Mouse (Mus musculus) spleen, adult 10 weeks (tissue): Measurements from ENCODE around the gene Sh2b2. TPM values are rescaled to one million over a fixed set of nuclear protein-coding genes. Genes with fewer than 3 reads are reported as not detected.

ENCODE experiments used
- polyA plus RNA-seq: library from polyadenylated mRNA; stranded (reverse); fragments of 350-450 nt; fragmentation: Illumina TruSeq; extraction: RNeasy Lipid Tissue Mini Kit (QIAGEN cat#74804); gene quantifications from one replicate; pipeline ENCODE4 v1.2.3, GENCODE M21; 2015; ENCODE audit warnings: low replicate concordance; ENCODE audit not compliant: insufficient read depth

Gene Sh2b2
- polyA plus RNA-seq: 5.0 TPM

DNA sequence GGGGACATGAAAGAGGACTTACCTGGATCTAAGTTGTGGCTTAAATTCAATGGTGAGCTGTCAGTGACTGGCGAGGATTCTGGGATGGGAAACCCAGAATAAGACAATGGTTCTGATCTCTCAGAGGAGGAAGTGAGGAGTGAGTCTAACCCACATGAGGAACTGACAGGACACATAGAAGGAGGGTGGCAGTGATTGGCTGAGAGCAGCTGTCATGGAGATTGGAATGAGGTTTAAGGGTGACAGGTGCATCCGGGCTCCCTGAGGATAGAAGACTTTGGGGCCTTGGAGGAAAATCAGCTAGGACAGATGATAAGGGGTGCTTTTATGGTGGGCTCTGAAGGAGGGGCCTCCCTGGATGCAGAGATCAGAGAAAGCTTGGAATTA, at the start of gene Sh2b2:
Sh2b2 (minus strand) TSS at position 105 of the 387 bp plus-strand sequence.

GRCm38 (mm10) chr5:136198474-136199391, 47.6 kb downstream of the Sh2b2 start, which contains the start of gene Prkrip1:
TSS of gene Prkrip1 (minus strand) at chr5:136198963.

GRCm38 (mm10) chr5:136170512-136171362, 75.6 kb downstream of the Sh2b2 start, which contains the start of gene Orai2:
TSS of gene Orai2 (minus strand) at chr5:136170713.

Other genes with a start within 250 kb of the Sh2b2 start
- 2.3 TPM for gene Upk3b, start 208.1 kb downstream of the Sh2b2 start, polyA plus RNA-seq
- not detected for gene Upk3bl, start 192.1 kb downstream of the Sh2b2 start, polyA plus RNA-seq
- 30.2 TPM for gene Rasa4, start 162.6 kb downstream of the Sh2b2 start, polyA plus RNA-seq
- 43.7 TPM for gene Polr2j, start 129.9 kb downstream of the Sh2b2 start, polyA plus RNA-seq
- gene Lrwd1, start 110.5 kb downstream of the Sh2b2 start, polyA plus RNA-seq: 14.6 TPM
- gene Alkbh4, start 110.4 kb downstream of the Sh2b2 start, polyA plus RNA-seq: 8.5 TPM
- gene Orai2, start 75.8 kb downstream of the Sh2b2 start, polyA plus RNA-seq: 51.7 TPM
- gene Prkrip1, start 47.6 kb downstream of the Sh2b2 start, polyA plus RNA-seq: 18.4 TPM